Mouse (Mus musculus) MEL (cell line): ENCODE measurements at regions not wholly inside any gene's neighbourhood (a gene's known extent, or its start where the extent isn't known, plus 50 kb on each side); places are given as distances from the start of the nearest gene placed in this dataset.

Experiments
- CTCF ChIP-seq, 3 experiments: IDR thresholded peaks in 2 of 3; conservative IDR thresholded peaks in 1 of 3; 2 replicates each; pipeline ENCODE4 v1.5.1; 2011 to 2012; ENCODE audit warnings: low read length in 3 of 3, low read depth in 2 of 3, mild to moderate bottlenecking in 2 of 3, improper control_type of control experiment in 1 of 3, inconsistent platforms in 1 of 3, mixed read lengths in 1 of 3, moderate library complexity in 1 of 3; ENCODE audit not compliant: control insufficient read depth in 1 of 3, insufficient read depth in 1 of 3, poor library complexity in 1 of 3, severe bottlenecking in 1 of 3
- JUND ChIP-seq: IDR thresholded peaks from 2 replicates; pipeline ENCODE4 v1.6.1; 2011; ENCODE audit warnings: low read depth, mild to moderate bottlenecking, improper control_type of control experiment, low read length
- MAX ChIP-seq: IDR thresholded peaks from 2 replicates; pipeline ENCODE4 v1.6.1; 2011; ENCODE audit warnings: low read length, improper control_type of control experiment

GRCm38 (mm10) chr3:39669145-39669544 lies 782.4 kb downstream of the Fat4 start:
- no peak for TF ChIP-seq CTCF (IDR thresholded peaks at IDR 0.05 in 2 of 3, conservative IDR thresholded peaks at IDR 0.05 in 1 of 3; ENCODE audit: control insufficient read depth in 1 of 3, insufficient read depth in 1 of 3, low read depth in 2 of 3, low read length in 3 of 3, poor library complexity in 1 of 3, severe bottlenecking in 1 of 3)
- TF ChIP-seq MAX, result no peak
- no peak for TF ChIP-seq JUND
